Mouse (Mus musculus): ENCODE data around the gene Ago1. TPM values are rescaled to one million over a fixed set of nuclear protein-coding genes. Genes with fewer than 3 reads are reported as not detected.

The Ago1 gene
- polyA plus RNA-seq (2017; shearing (Covaris generic)) = 10 to 100 TPM in 1 of 2 experiments, 1 to 10 TPM in 1; 4.3 to 10.1 TPM

GRCm38 (mm10) chr4:126468285-126468901, at the start of gene Ago1:
Gene Ago1, minus strand, starts transcription at chr4:126468583.

GRCm38 (mm10) chr4:126429347-126430079, 38.9 kb downstream of the Ago1 start, which contains the start of gene Ago3:
Gene Ago3, minus strand, starts transcription at chr4:126429556.

Other genes with a start within 250 kb of the Ago1 start
- 10 to 100 TPM; 28.6 to 70.2 TPM for gene Map7d1, start 212.2 kb downstream of the Ago1 start, polyA plus RNA-seq (2017; shearing (Covaris generic))
- 100 to 1,000 TPM; 102 to 105 TPM for gene Trappc3, start 206.3 kb downstream of the Ago1 start, polyA plus RNA-seq (2017; shearing (Covaris generic))
- under 1 TPM; 0.23 to 0.58 TPM for gene Col8a2, start 181.8 kb downstream of the Ago1 start, polyA plus RNA-seq (2017; shearing (Covaris generic))
- gene Adprhl2, start 146.9 kb downstream of the Ago1 start, polyA plus RNA-seq (2017; shearing (Covaris generic)) = 10 to 100 TPM; 50.5 to 59.0 TPM
- under 1 TPM; 0.19 to 0.85 TPM for gene Tekt2, start 142.9 kb downstream of the Ago1 start, polyA plus RNA-seq (2017; shearing (Covaris generic))
- 10 to 100 TPM; 13.5 to 28.4 TPM for gene Ago3, start 39.0 kb downstream of the Ago1 start, polyA plus RNA-seq (2017; shearing (Covaris generic))
- gene Ago4, start 64.9 kb upstream of the Ago1 start, polyA plus RNA-seq (2017; shearing (Covaris generic)) = under 1 TPM; 0.21 to 0.48 TPM
- 10 to 100 TPM in 1 of 2 experiments, 1 to 10 TPM in 1; 8.4 to 10.6 TPM for gene Clspn, start 88.4 kb upstream of the Ago1 start, polyA plus RNA-seq (2017; shearing (Covaris generic))
- under 1 TPM; 0.07 to 0.12 TPM for gene 5730409E04Rik, start 141.2 kb upstream of the Ago1 start, polyA plus RNA-seq (2017; shearing (Covaris generic))
- 100 to 1,000 TPM; 360 to 418 TPM for gene Psmb2, start 209.0 kb upstream of the Ago1 start, polyA plus RNA-seq (2017; shearing (Covaris generic))